Mouse (Mus musculus): Measurements from ENCODE around the gene Fah.
A peak's percentile ranks its signal among the peaks of the same experiment; 100 is the strongest.

Gene Fah

DNA sequence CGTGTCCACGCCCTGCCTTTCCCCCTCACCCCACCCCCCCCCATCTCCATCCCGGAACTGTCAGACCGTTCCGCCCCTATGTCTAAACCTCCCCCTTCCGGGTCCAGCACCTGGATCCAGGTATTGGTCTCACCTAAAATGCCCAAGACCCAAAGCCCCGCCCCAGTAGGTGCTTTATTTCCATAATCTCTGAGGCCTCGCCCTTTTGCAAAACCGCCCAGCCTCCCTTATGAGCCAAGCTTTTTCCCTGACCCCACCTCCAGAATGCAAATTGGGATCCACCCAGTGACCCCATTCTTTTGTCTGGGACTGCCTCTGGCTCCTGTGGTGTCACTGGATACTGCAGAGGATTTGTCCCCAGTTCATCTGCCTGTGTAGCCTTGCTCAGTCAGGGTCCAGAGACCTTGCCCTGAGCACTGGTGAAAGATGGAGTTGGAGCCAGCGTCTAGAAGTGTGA is at the start of gene Fah:
TSS of gene Fah (minus strand) at position 430 of the 457 bp plus-strand sequence.
- DNase-seq (ENCODE audit: low read depth), result peak; percentile 20

DNA sequence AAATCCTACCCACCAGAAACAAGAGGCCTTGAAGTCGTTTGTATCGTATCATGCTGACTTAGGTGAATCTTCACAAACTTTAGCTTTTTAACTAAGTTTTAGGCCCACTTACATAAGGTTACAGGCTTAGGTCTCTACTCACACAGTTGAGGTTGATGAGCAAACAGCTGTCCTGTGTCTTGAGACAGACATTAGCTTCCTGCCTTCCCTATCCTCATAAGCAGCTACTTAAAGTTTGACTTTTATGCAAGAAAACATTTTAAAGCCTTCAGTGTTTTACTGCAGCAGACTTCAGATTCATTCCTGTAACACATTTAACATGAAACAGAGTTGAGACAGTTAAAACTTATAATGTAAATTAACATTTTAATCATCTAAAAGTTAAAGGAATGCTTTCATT is 46.2 kb upstream of the Fah start:
- DNase-seq (ENCODE audit: low read depth), result no peak

DNA sequence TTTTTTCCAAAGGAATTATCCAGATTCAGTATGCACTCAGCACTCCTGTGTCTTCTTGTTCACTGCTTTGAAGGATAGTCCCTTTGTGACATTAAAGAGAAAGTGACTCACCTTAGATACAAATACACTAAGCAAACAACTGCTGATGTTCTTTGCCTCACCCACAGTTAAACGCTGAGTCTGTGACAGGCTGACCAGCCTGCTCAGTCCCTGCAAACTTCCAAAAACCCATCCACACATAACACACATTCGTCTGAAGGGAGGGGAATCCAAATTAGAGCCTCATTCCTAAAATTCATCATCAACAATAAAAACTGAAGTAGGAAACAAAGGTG is 45.4 kb upstream of the Fah start:
- DNase-seq (ENCODE audit: low read depth), result no peak

GRCm38 (mm10) chr7:84651303-84651986 is 44.9 kb upstream of the Fah start:
- DNase-seq (ENCODE audit: low read depth), result no peak

GRCm38 (mm10) chr7:84649016-84649415 is 42.5 kb upstream of the Fah start:
- no peak for DNase-seq (ENCODE audit: low read depth)

- DNase-seq (ENCODE audit: low read depth), result no peak
Measured at GRCm38 (mm10) chr7:84646256-84646655, 39.7 kb upstream of the Fah start.

- no peak for DNase-seq (ENCODE audit: low read depth)
Measured at GRCm38 (mm10) chr7:84643270-84643998, 36.9 kb upstream of the Fah start.

DNA sequence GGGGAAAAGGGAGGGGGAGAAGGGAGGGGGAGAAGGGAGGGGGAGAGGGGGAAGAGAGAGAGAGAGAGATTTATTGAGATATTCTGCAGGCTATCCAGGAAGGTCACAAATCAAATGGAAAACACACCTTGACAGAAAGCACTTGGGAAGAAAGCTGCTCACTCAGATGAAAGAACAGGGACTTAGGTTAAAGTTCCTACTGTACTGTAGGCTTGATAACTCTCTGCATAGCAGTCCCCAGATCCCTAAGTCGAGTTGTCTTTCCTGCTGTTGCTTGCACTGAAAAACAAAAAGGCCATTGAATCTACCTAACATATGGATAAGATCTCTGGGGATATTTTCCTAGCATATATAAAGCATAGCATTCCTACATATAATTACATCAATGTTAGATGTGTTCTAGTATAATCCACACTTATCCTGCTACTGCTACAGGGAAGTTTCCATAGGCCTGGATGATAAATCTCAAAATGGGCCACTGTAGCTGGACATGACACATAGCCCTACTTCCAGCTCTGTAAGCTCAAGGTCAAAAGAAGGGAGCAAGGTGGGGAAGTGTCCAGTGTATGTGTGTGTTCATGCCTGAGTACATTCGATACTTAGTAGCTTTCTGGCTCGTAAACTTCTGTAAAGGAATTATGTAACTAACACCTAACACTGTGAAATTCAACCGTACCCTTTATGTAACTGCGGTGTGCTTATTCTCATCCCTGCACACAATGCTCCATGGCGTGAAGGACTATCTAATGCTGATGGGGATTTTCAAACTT is 35.8 kb upstream of the Fah start:
- DNase-seq (ENCODE audit: low read depth), result no peak

- no peak for DNase-seq (ENCODE audit: low read depth)
Measured at GRCm38 (mm10) chr7:84636939-84637338, 30.4 kb upstream of the Fah start.

GRCm38 (mm10) chr7:84631878-84632277 is 25.4 kb upstream of the Fah start:
- no peak for DNase-seq (ENCODE audit: low read depth)

- DNase-seq (ENCODE audit: low read depth), result no peak
Measured at GRCm38 (mm10) chr7:84623718-84624117, 17.2 kb upstream of the Fah start.

DNA sequence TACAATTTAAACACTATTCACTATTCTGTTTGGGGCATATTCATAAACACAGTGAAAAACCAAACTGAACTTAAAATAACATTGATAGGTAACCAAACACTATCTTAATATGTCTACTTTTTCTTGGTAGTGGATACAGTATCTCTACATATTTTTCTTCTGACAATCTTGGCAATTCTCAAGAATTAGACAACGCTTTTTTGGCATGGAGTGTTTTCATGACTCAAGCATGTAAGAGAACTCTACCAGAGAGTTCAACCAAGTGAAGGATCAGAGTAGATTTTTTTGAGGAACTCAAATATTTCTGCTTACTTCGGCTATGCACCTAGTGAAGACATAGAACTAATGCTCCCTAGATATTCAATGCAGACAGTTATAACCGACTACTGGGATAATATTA is 14.4 kb upstream of the Fah start:
- no peak for DNase-seq (ENCODE audit: low read depth)

GRCm38 (mm10) chr7:84618951-84619350 is 12.4 kb upstream of the Fah start:
- no peak for DNase-seq (ENCODE audit: low read depth)

DNA sequence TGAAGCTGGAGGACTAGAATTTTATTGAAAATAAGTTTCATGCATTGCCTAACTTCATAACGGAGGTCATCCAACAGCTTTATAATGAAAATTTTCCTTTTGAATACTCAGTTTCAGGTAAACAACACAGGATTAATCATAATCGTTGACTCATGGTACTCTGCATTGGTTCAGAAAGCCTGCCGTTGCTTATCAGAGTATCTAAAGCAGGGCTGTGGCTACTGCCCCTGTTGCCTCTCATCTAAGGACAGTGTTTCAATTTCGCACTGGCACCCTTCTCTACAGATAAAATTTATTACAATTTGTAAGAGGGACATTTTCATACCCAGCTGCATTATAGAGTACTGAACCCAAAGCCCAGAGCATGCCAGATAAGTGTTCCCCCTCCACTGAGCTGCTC is 5.9 kb upstream of the Fah start:
- no peak for DNase-seq (ENCODE audit: low read depth)

DNA sequence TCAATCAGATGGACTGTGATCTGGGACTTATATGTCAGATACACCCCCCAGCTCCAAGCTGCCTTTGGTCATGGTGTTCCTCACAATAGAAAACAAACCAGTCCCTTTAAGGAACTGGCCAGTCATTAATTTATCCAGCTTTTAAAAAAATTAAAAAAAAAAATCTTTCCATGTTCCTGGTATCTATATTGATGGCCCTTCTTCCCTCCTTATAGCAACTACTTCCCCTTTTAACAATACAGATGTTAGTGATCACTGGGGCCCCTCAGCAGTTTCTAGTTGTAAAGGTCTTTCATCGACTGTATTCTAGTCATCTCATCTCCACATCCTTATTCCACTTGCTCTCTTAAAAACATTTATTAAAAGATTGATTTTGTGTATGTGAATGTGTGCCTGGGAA is 5.1 kb upstream of the Fah start:
- DNase-seq (ENCODE audit: low read depth), result no peak

GRCm38 (mm10) chr7:84605704-84606292 is 724 bp downstream of the Fah start:
- DNase-seq (ENCODE audit: low read depth), result peak; percentile 32

DNA sequence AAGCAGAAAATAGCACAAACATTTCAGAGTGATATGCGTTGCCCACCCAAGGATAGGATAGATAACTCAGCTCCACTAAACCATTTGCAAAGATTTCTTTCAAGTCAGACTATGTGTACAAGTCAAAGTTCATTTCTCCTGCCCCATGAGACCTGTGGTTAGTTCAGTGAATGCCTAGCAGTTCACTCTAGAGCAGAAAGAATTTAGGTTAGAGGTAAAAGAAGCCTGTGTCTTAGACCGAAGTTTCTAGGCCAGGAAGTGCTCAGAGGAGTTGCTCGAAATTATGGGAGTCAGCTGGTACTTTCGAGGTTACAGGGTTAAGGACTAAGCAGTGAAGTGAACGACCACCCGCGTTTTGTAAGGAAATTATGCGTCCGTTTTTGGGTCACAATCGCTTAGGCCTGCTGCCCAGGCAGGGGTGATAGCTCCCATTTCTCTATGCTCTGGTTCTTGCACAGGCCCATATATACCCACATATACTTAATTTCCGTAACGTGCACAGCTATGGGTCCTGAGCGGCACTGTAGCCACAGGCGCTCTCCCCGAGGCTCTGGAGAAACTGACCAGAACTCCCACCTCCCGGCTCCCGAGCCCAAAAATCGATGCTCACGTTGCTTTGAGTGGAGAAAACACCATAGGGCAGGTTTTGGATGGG is 1.4 kb downstream of the Fah start:
- DNase-seq (ENCODE audit: low read depth), result peak; percentile 19

GRCm38 (mm10) chr7:84604501-84604900 is 2.0 kb downstream of the Fah start:
- DNase-seq (ENCODE audit: low read depth), result peak; percentile 19

DNA sequence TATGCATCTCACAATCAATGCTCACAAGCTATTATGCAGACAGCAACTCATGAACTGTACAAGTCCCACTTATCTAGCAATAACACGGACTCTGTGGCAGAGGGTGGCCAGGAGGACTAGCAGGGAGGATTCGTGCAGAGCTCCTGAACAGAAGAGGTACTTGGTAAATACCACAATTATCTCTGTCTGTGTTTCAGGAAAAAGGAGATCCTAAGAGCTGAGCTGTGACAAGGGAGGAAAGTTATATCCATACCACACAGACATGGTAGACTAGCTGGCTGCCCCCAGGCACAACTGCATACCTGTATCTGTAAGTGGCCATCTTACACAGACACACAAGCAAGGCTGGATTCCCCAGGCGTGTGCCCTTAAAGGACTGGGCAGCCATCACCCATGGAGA is 5.2 kb downstream of the Fah start:
- no peak for DNase-seq (ENCODE audit: low read depth)

DNA sequence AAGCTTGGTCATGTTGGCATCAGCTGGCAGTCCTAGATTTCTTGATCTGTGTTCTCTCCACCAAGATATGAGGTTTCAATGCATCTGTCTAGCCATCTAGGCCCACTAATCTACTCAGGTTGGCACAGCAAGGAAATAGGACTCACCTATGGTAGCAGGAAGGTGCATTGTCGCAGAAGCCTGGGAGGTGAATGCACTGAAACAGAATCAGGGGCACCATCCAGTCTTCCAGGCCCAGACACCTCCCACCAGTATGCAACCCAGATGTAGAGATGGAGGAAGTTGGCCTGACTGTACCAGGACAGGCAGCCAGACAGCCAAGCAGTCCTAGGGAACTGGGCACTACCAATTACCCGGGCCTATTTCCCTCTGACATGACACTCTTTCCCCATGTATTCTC is 5.9 kb downstream of the Fah start:
- no peak for DNase-seq (ENCODE audit: low read depth)

DNA sequence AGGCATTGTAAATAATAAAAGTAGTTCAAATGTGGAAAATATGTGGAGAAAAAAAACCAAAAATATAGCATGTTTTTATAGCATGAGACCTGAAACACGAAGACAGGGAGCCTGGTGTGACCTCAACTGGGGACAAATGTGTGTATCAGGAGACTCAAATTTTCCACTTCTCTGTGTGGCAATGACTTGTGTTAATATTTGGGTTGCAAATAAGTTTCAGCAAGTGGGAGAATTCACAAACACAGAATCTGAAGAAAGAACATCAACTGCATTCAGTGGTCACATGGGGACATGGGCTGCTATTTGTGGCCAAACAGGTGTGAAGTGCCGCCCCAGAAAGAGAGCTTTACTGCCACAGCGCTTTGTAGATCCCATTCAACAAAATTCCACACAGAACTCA is 9.9 kb downstream of the Fah start:
- DNase-seq (ENCODE audit: low read depth), result no peak

- DNase-seq (ENCODE audit: low read depth), result no peak
Measured at GRCm38 (mm10) chr7:84596002-84596401, 10.5 kb downstream of the Fah start.

Measured in naive thymus-derived CD4-positive, alpha-beta T cell, adult 2 months (primary cell).